Mouse (Mus musculus): Measurements from ENCODE around the gene Nup37. TPM values are rescaled to one million over a fixed set of nuclear protein-coding genes. Genes with fewer than 3 reads are reported as not detected.

The Nup37 gene
- polyA plus RNA-seq, 1 experiment from 2014 or later: 35.6 TPM

DNA sequence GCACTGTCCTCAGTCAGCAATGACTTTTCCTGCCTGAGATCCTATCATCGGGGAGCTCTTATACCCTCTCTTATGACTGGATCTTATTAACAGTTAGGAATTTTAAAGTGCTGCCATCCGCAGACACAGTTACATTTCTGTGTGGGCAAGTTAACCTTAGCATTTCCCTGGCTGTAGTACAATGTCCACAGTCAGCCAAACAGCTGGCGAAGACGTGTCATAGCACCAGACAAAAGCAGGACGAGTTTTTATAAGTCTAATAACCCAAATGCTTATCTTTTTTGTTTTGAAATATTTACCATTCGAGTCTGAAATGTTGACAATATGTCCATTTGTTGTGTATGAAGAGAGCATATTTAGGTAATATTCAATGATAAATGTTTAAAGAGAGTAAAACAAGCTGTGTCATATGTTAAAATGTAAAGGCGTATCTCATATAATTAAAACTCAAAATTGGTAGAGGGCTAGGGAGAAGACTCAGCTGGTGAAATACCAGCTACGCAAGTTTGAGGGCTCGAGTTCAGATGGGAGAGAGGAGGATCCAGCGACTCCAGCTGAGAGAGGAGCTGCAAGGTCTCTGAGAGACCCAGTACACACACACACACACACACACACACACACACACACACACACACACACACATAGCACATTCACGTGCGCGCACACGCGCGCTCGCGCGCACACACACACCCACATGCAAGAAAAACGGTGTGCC is 68.2 kb downstream of the Nup37 start:
- no peaks in the 10 kb centered on the region for H3K9me3 ChIP-seq (ENCODE audit: control insufficient read depth, low read length)
- no peaks in the 10 kb centered on the region; the same call in 1 of the 2 replicates for H3K36me3 ChIP-seq (ENCODE audit: control insufficient read depth, insufficient read depth)
- no peak overlapping the region for H3K4me2 ChIP-seq (ENCODE audit: low read length)
- no peaks in the 10 kb centered on the region for H3K4me1 ChIP-seq (replicated peaks; ENCODE audit: control insufficient read depth, insufficient read depth, low read length)
- 96% methylated on average over 20 of the region's 20 CpGs for WGBS
- no peak overlapping the region for H3K27ac ChIP-seq (ENCODE audit: low read length)
- H3K9ac ChIP-seq (replicated peaks; ENCODE audit: low read depth, low read length): no peak overlapping the region
- H3K27me3 ChIP-seq (replicated peaks; ENCODE audit: control insufficient read depth, insufficient read depth, low read length): no peaks in the 10 kb centered on the region
- H3K4me3 ChIP-seq (replicated peaks; ENCODE audit: low read length): no peak overlapping the region
- no peak for ATAC-seq

GRCm38 (mm10) chr10:88218161-88218560 is 71.4 kb downstream of the Nup37 start:
- ATAC-seq: no peak
- Histone ChIP-seq H3K27me3 (replicated peaks; ENCODE audit: control insufficient read depth, insufficient read depth, low read length) (no peaks in the 10 kb centered on the region), H3K9ac (replicated peaks; ENCODE audit: low read depth, low read length) (no peak overlapping the region), H3K27ac (ENCODE audit: low read length) (no peak overlapping the region), H3K9me3 (ENCODE audit: control insufficient read depth, low read length) (no peaks in the 10 kb centered on the region), H3K4me3 (replicated peaks; ENCODE audit: low read length) (no peak overlapping the region), H3K36me3 (ENCODE audit: control insufficient read depth, insufficient read depth) (peaks cover 3% of the 10 kb centered on the region), H3K4me1 (replicated peaks; ENCODE audit: control insufficient read depth, insufficient read depth, low read length) (no peaks in the 10 kb centered on the region), H3K4me2 (ENCODE audit: low read length) (no peak overlapping the region)
- WGBS: 96% methylated on average over 3 of the region's 3 CpGs

DNA sequence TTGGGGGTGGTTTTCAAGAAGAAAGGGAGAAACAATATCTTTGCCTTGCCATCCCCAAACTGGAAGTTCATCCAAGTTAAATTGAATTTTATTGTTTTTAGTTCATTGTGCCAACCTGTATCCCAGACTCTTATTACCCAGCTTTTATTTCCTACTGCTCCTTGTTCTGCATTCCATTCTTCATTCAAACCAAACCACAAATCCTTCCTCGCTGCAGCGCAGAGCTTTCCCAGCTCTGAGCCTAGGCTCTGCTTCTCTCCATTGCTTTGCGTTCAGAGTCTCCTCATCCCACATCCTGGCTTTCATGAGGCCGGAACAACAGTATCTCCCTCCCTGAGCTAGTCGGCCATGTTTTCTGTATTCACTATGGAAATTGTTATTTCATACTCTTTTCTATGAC is 74.9 kb downstream of the Nup37 start:
- peaks cover 3% of the 10 kb centered on the region for H3K36me3 ChIP-seq (ENCODE audit: control insufficient read depth, insufficient read depth)
- no peaks in the 10 kb centered on the region for H3K4me1 ChIP-seq (replicated peaks; ENCODE audit: control insufficient read depth, insufficient read depth, low read length)
- H3K4me2 ChIP-seq (ENCODE audit: low read length): no peak overlapping the region
- no peak for ATAC-seq
- H3K9me3 ChIP-seq (ENCODE audit: control insufficient read depth, low read length): no peaks in the 10 kb centered on the region
- H3K27me3 ChIP-seq (replicated peaks; ENCODE audit: control insufficient read depth, insufficient read depth, low read length): no peaks in the 10 kb centered on the region
- H3K4me3 ChIP-seq (replicated peaks; ENCODE audit: low read length): no peak overlapping the region
- H3K27ac ChIP-seq (ENCODE audit: low read length): no peak overlapping the region
- 94% methylated on average over 5 of the region's 5 CpGs for WGBS
- no peak overlapping the region for H3K9ac ChIP-seq (replicated peaks; ENCODE audit: low read depth, low read length)

DNA sequence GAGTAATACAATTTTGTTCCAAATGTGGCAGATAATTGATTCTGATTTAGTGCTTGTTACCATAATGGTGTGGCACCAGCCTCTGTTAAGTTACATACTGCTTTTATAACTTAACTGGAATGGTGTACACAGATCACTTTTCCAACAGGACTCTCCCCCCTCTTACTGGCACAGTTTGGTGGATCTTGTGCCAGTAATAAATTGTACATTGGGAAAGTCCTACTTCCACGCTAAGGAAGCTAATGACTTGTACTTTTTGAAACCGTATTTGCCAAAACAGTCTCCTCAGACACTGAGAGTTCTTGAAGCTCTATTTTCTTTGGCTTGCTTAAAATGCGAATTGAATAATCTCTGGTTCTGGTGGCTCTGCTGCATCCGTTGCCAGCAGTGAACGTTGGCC is 78.6 kb downstream of the Nup37 start:
- Histone ChIP-seq H3K4me1 (replicated peaks; ENCODE audit: control insufficient read depth, insufficient read depth, low read length) (no peaks in the 10 kb centered on the region), H3K36me3 (ENCODE audit: control insufficient read depth, insufficient read depth) (peaks cover 5% of the 10 kb centered on the region; the same call in 1 of the 2 replicates), H3K27ac (ENCODE audit: low read length) (no peak overlapping the region), H3K9ac (replicated peaks; ENCODE audit: low read depth, low read length) (no peak overlapping the region), H3K4me2 (ENCODE audit: low read length) (no peak overlapping the region), H3K9me3 (ENCODE audit: control insufficient read depth, low read length) (no peaks in the 10 kb centered on the region), H3K4me3 (replicated peaks; ENCODE audit: low read length) (no peak overlapping the region), H3K27me3 (replicated peaks; ENCODE audit: control insufficient read depth, insufficient read depth, low read length) (no peaks in the 10 kb centered on the region)
- 79% methylated on average over 5 of the region's 5 CpGs for WGBS
- no peak for ATAC-seq

- Histone ChIP-seq H3K4me1 (replicated peaks; ENCODE audit: control insufficient read depth, insufficient read depth, low read length) (no peaks in the 10 kb centered on the region), H3K4me3 (replicated peaks; ENCODE audit: low read length) (no peak overlapping the region), H3K4me2 (ENCODE audit: low read length) (no peak overlapping the region), H3K27me3 (replicated peaks; ENCODE audit: control insufficient read depth, insufficient read depth, low read length) (no peaks in the 10 kb centered on the region), H3K36me3 (ENCODE audit: control insufficient read depth, insufficient read depth) (0 out of 2 replicates have a peak, but pooled peaks cover 2% of the 10 kb centered on the region), H3K27ac (ENCODE audit: low read length) (no peak overlapping the region), H3K9me3 (ENCODE audit: control insufficient read depth, low read length) (no peaks in the 10 kb centered on the region), H3K9ac (replicated peaks; ENCODE audit: low read depth, low read length) (no peak overlapping the region)
- 98% methylated on average over 2 of the region's 2 CpGs for WGBS
- no peak for ATAC-seq
Observed at GRCm38 (mm10) chr10:88227962-88228361, 81.2 kb downstream of the Nup37 start.

Other genes starting within 250 kb of the Nup37 start
- gene Pmch, start 55.9 kb upstream of the Nup37 start, polyA plus RNA-seq (2015; fragmentation: Nextera tagmentation; extraction: Ambion mirVana): 6.9 TPM in 1 of 2 replicates, not detected in the other
- gene Parpbp, start 51 bp upstream of the Nup37 start, polyA plus RNA-seq (2015; fragmentation: Nextera tagmentation; extraction: Ambion mirVana): 4.1 and 4.6 TPM in 2 replicates
- gene Washc3, start 54.1 kb downstream of the Nup37 start, polyA plus RNA-seq (2015; fragmentation: Nextera tagmentation; extraction: Ambion mirVana): 38.7 and 43.4 TPM in 2 replicates
- gene Dram1, start 232.1 kb downstream of the Nup37 start, polyA plus RNA-seq (2015; fragmentation: Nextera tagmentation; extraction: Ambion mirVana): 0.70 and 0.72 TPM in 2 replicates
- gene Gnptab, start 232.1 kb downstream of the Nup37 start, polyA plus RNA-seq (2015; fragmentation: Nextera tagmentation; extraction: Ambion mirVana): 17.8 and 18.4 TPM in 2 replicates

Data from forebrain, embryonic 16.5 days (tissue).